Mouse (Mus musculus) bone marrow, adult 2 months (tissue): Measurements from ENCODE around the gene Bves. TPM values are rescaled to one million over a fixed set of nuclear protein-coding genes. Genes with fewer than 3 reads are reported as not detected.
"Not testable (repeated sequence)": the region's sequence is repeated elsewhere in the genome, so short reads cannot be mapped to it uniquely, and the experiment has no call there.

ENCODE experiments used
- H3K27ac ChIP-seq: fragments of 200-500 bp; 2 replicates; pipeline ENCODE4 v1.5.1; 2012; ENCODE audit warnings: low read depth, mild to moderate bottlenecking, control low read depth, inconsistent platforms, low read length; ENCODE audit not compliant: control insufficient read depth, poor library complexity, insufficient read depth
- H3K4me1 ChIP-seq: fragments of 200-500 bp; 2 replicates; pipeline ENCODE4 v1.6.1; 2011; ENCODE audit warnings: low read length; ENCODE audit not compliant: control insufficient read depth, insufficient read depth
- H3K4me3 ChIP-seq: fragments of 200-500 bp; replicated peaks from 2 replicates; pipeline ENCODE3; 2011; ENCODE audit warnings: mild to moderate bottlenecking, low read depth, low read length, control low read depth; ENCODE audit not compliant: control insufficient read depth
- CTCF ChIP-seq: fragments of 200-500 bp; IDR thresholded peaks from 2 replicates; pipeline ENCODE4 v1.5.1; 2011; ENCODE audit warnings: low read length, control low read depth; ENCODE audit not compliant: control insufficient read depth, insufficient read depth
- POLR2A ChIP-seq: fragments of 200-500 bp; IDR thresholded peaks from 2 replicates; pipeline ENCODE4 v1.6.1; 2011; ENCODE audit warnings: low read depth, mild to moderate bottlenecking, control low read depth, low read length, borderline replicate concordance; ENCODE audit not compliant: control insufficient read depth
- WGBS: fragments of 180-500 bp; shearing (Covaris S2); methylation state at CpG from one replicate; pipeline ENCODE4 v1.1.7; 2018; 5-methylcytosine and 5-hydroxymethylcytosine counted together
- polyA plus RNA-seq: library from polyadenylated mRNA; stranded (reverse); fragments of >200 nt; gene quantifications from 2 replicates; pipeline ENCODE4 v1.2.4, GENCODE M21; 2011; ENCODE audit warnings: low replicate concordance; ENCODE audit not compliant: missing spikeins, insufficient read depth, insufficient read length

Gene Bves
- 1.3 TPM in 1 of 2 replicates, not detected in the other for polyA plus RNA-seq

GRCm38 (mm10) chr10:45335434-45336422 is at the start of gene Bves:
TSS of gene Bves (plus strand) at chr10:45335772.
- H3K4me3 ChIP-seq: no peak within 1 kb of the TSS
- no peak within 1 kb of the TSS for H3K27ac ChIP-seq
- TF ChIP-seq POLR2A (no peak), CTCF (no peak)
- H3K4me1 ChIP-seq: no peaks in the 10 kb centered on the region
- 3% methylated on average over 112 of the region's 116 CpGs for WGBS

GRCm38 (mm10) chr10:45288351-45288750 is 47.2 kb upstream of the Bves start:
- Histone ChIP-seq H3K4me1 (no peaks in the 10 kb centered on the region), H3K27ac (no peak overlapping the region), H3K4me3 (no peak overlapping the region)
- 55% methylated on average over 7 of the region's 7 CpGs for WGBS
- TF ChIP-seq POLR2A: no peak
- no peak for TF ChIP-seq CTCF

GRCm38 (mm10) chr10:45289218-45290105 is 46.1 kb upstream of the Bves start:
- H3K4me1 ChIP-seq: no peaks in the 10 kb centered on the region
- 2% methylated on average over 71 of the region's 71 CpGs for WGBS
- H3K27ac ChIP-seq: no peak overlapping the region
- no peak overlapping the region for H3K4me3 ChIP-seq
- TF ChIP-seq POLR2A: no peak
- no peak for TF ChIP-seq CTCF

GRCm38 (mm10) chr10:45290618-45291017 is 45.0 kb upstream of the Bves start:
- Histone ChIP-seq H3K27ac (no peak overlapping the region), H3K4me3 (no peak overlapping the region), H3K4me1 (no peaks in the 10 kb centered on the region)
- WGBS: 55% methylated on average over 5 of the region's 5 CpGs
- TF ChIP-seq POLR2A (no peak), CTCF (no peak)

GRCm38 (mm10) chr10:45292159-45292558 is 43.4 kb upstream of the Bves start:
- 65% methylated on average over 4 of the region's 4 CpGs for WGBS
- not testable (repeated sequence) for H3K27ac ChIP-seq, H3K4me3 ChIP-seq, H3K4me1 ChIP-seq

- 72% methylated on average over 5 of the region's 5 CpGs for WGBS
- TF ChIP-seq POLR2A (no peak), CTCF (no peak)
- H3K4me1 ChIP-seq: no peaks in the 10 kb centered on the region
- H3K27ac ChIP-seq: no peak overlapping the region
- no peak overlapping the region for H3K4me3 ChIP-seq
Measured at GRCm38 (mm10) chr10:45295093-45295492, 40.5 kb upstream of the Bves start.

GRCm38 (mm10) chr10:45298503-45298902 is 37.1 kb upstream of the Bves start:
- H3K27ac ChIP-seq: no peak overlapping the region
- no peaks in the 10 kb centered on the region for H3K4me1 ChIP-seq
- 80% methylated on average over 6 of the region's 6 CpGs for WGBS
- no peak overlapping the region for H3K4me3 ChIP-seq
- TF ChIP-seq CTCF: no peak
- no peak for TF ChIP-seq POLR2A

GRCm38 (mm10) chr10:45299509-45299908 is 36.1 kb upstream of the Bves start:
- H3K4me3 ChIP-seq: no peak overlapping the region
- no peak for TF ChIP-seq CTCF
- no peak for TF ChIP-seq POLR2A
- H3K27ac ChIP-seq: no peak overlapping the region
- no peaks in the 10 kb centered on the region for H3K4me1 ChIP-seq
- WGBS: 79% methylated on average over 4 of the region's 4 CpGs
